Mouse (Mus musculus) neutrophil, adult 59 days (primary cell): ENCODE measurements around the gene Slc2a2. TPM values are rescaled to one million over a fixed set of nuclear protein-coding genes. Genes with fewer than 3 reads are reported as not detected.

ENCODE experiments used
- total RNA-seq, 2 experiments: library from RNA; stranded (reverse); gene quantifications; 1 replicate in 1 of 2; 2 replicates in 1 of 2; pipeline ENCODE4 v1.2.4; 2023

The Slc2a2 gene
- not detected for total RNA-seq

GRCm38 (mm10) chr3:28697797-28698196 lies at the start of gene Slc2a2:
TSS of gene Slc2a2 (plus strand) at chr3:28697903.

Other genes starting within 250 kb of the Slc2a2 start
- 1 to 10 TPM in 1 of 2 experiments, under 1 TPM in 1; 0.93 to 1.4 TPM for gene Eif5a2, start 83.4 kb downstream of the Slc2a2 start, total RNA-seq
- gene Rpl22l1, start 107.5 kb downstream of the Slc2a2 start, total RNA-seq: 100 to 1,000 TPM; 142 to 152 TPM
- not detected for gene Gm1527, start 194.7 kb downstream of the Slc2a2 start, total RNA-seq